Mouse (Mus musculus) embryo, embryonic 11 days (tissue): ENCODE measurements around the gene Ubqln1.

Experiments
- DNase-seq: peaks from one replicate; pipeline ENCODE4 v3.0.0-alpha.2; 2015

Ubqln1 gene

GRCm38 (mm10) chr13:58215592-58216341 is at the start of gene Ubqln1:
Ubqln1 (minus strand) TSS chr13:58215653.
- DNase-seq, result peak; percentile 94

- DNase-seq, result no peak
These were observed 48.1 kb upstream of the Ubqln1 start for GRCm38 (mm10) chr13:58263546-58263945.

- DNase-seq, result no peak
These were observed 46.2 kb upstream of the Ubqln1 start for GRCm38 (mm10) chr13:58261674-58262073.

GRCm38 (mm10) chr13:58253268-58253667 is 37.8 kb upstream of the Ubqln1 start:
- DNase-seq, result no peak

- no peak for DNase-seq
These were observed 33.5 kb upstream of the Ubqln1 start for GRCm38 (mm10) chr13:58248957-58249356.

- DNase-seq, result no peak
These were observed 21.1 kb upstream of the Ubqln1 start for GRCm38 (mm10) chr13:58236536-58236935.

- peak; percentile 35 for DNase-seq
These were observed 17.2 kb upstream of the Ubqln1 start for GRCm38 (mm10) chr13:58232611-58233010.

GRCm38 (mm10) chr13:58232070-58232469 is 16.6 kb upstream of the Ubqln1 start:
- no peak for DNase-seq

- DNase-seq, result no peak
These were observed 13.2 kb upstream of the Ubqln1 start for GRCm38 (mm10) chr13:58228624-58229023.

- DNase-seq, result peak; percentile 5
These were observed 10.2 kb upstream of the Ubqln1 start for GRCm38 (mm10) chr13:58225694-58226093.

- DNase-seq, result no peak
These were observed 4.8 kb upstream of the Ubqln1 start for GRCm38 (mm10) chr13:58220206-58220605.

GRCm38 (mm10) chr13:58217536-58217935 is 2.1 kb upstream of the Ubqln1 start:
- DNase-seq, result no peak

GRCm38 (mm10) chr13:58216395-58216794 is 942 bp upstream of the Ubqln1 start:
- DNase-seq, result no peak

GRCm38 (mm10) chr13:58215253-58215591 is 231 bp downstream of the Ubqln1 start:
- DNase-seq, result no peak

- DNase-seq, result peak; percentile 29
These were observed 854 bp downstream of the Ubqln1 start for GRCm38 (mm10) chr13:58214346-58215252.

- no peak for DNase-seq
These were observed 1.7 kb downstream of the Ubqln1 start for GRCm38 (mm10) chr13:58213801-58214200.

GRCm38 (mm10) chr13:58212530-58212929 is 2.9 kb downstream of the Ubqln1 start:
- DNase-seq, result no peak

GRCm38 (mm10) chr13:58210441-58210840 is 5.0 kb downstream of the Ubqln1 start:
- DNase-seq, result no peak

- no peak for DNase-seq
These were observed 9.4 kb downstream of the Ubqln1 start for GRCm38 (mm10) chr13:58206084-58206483.

GRCm38 (mm10) chr13:58204986-58205385 is 10.5 kb downstream of the Ubqln1 start:
- no peak for DNase-seq

- DNase-seq, result no peak
These were observed 11.3 kb downstream of the Ubqln1 start for GRCm38 (mm10) chr13:58204202-58204601.

GRCm38 (mm10) chr13:58202903-58203302 is 12.6 kb downstream of the Ubqln1 start:
- no peak for DNase-seq

GRCm38 (mm10) chr13:58201908-58202307 is 13.5 kb downstream of the Ubqln1 start:
- no peak for DNase-seq

- DNase-seq, result no peak
These were observed 14.1 kb downstream of the Ubqln1 start for GRCm38 (mm10) chr13:58201343-58201742.
